Mouse (Mus musculus): ENCODE data around the gene Cd22.

The Cd22 gene

DNA sequence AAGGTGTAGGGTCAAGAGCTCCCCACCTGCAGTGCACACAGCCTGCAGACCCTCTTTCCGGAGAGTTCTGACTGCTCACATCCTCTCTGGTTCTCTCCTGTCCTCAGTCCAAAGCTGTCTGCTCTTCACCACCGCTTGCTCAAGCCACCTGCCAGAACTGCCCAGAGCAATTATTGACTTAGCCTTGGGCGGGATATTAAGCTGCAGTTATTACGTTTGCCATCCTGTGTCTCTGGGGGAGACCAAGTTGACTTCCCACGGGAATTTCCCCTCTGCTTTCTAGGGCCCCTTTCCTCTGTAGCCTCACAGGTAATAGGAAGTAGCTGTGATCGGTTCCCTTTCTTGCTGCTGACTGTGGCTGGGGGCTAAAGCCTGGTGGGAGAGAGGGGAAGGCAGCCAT lies 60.0 kb downstream of the Cd22 start:
- DNase-seq (ENCODE audit: low spot score): no peak

All from lung, postnatal 25 days (tissue).